Mouse (Mus musculus) heart, adult 8-10 months (tissue): ENCODE data around the gene Trpc4ap. TPM values are rescaled to one million over a fixed set of nuclear protein-coding genes. Genes with fewer than 3 reads are reported as not detected.
"Not testable (repeated sequence)": the region's sequence is repeated elsewhere in the genome, so short reads cannot be mapped to it uniquely, and the experiment has no call there.

Experiments used
- DNase-seq: peaks from one replicate; pipeline ENCODE4 v3.0.0; 2022; ENCODE audit warnings: low spot score
- microRNA-seq: library from miRNA; unstranded; fragments of <30 nt; microRNA quantifications from one replicate; pipeline ENCODE4 v1.2.0, GENCODE M21; 2022
- total RNA-seq, 4 experiments: library from RNA; stranded (reverse); gene quantifications; 2 replicates each; pipeline ENCODE4 v1.2.4; 2022

The Trpc4ap gene
- total RNA-seq, 4 experiments from 2014 or later, result 85.4 to 95.8 (median 88.4) TPM

DNA sequence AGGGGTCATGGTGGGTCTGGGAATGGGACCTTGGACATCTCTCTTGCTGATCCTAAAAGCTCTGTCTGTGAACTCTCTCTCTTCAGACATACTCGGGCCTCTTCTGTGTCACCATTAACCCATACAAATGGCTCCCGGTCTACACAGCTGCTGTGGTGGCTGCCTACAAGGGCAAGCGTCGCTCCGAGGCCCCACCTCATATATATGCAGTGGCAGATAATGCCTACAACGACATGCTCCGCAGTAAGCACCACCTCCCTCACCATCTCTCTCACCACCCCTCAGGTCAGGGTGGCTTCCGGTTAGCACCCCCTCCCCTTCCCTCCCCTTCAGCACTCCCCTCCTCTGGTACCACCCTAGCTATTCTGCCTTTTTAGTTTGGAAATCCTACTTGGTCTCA is 78.2 kb downstream of the Trpc4ap start:
- DNase-seq, result no peak

DNA sequence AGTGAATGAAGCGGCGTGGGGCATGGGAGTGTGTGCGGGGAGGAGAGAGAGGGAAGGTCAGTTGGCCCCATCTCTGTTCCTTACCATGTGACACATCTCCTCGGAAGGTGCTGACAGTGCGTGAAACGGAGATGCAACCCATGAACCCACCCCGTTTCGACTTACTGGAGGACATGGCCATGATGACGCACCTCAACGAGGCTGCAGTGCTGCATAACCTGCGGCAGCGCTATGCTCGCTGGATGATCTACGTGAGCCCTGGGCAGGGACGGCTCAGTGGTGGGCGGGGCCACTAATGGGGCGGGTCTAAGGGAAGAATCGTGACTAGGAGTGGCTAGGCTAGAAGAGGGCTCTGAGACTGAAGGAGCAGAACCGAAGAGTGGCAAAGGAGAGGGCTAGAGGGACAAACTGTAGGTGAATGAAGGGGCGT is 78.8 kb downstream of the Trpc4ap start:
- DNase-seq, result no peak

DNA sequence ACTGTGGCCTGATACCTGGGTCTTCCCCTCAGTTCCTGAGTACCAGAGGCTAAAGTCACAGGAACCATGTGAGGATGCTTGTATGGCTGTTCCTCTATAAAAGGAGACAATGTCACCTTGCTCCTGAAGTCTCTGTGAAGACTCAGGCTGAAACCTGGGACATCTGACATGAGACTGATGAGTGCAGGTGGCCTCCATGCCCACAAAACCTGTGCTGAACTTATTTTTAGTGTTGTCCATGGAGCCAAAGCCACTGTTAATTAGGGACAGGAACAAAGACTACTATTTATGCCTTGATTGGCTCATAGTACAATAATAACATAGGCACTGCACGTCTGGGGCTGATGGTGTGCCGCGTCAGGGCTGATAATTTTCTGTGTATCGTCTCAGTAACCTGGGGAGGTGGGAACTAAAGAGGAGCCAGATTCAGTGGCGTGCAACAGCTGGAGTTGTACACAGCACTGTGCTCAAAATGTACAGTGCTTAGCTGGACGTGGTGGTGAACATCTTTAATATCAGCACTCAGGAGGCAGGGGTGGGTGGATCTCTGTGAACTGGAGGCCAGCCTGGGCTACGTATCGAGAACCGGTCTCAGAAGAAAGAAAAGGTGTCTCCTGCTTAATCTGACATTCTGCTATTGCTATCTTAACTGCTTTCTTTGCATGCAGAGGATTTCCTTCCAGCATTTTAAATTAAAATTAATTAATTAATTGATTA is 80.2 kb downstream of the Trpc4ap start:
- no peak for DNase-seq

DNA sequence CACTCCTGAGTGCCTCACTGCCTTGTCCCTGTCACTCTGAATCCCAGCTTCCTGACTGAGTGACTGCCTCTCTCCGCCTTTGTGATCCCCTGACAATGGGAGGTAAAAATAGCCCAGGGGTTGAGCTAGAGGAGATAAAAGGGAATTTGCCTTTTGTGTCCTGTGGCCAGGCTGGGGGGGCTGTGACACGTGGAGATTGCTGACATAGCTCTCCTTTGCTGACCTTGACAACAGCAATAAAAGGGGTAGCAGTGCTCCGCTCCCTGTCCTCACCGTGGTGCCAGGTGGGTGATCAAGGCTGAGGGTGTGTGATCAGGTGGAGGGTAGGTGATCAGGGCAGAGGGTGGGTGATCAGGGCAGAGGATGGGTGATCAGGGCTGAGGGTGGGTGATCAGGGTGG is 81.2 kb downstream of the Trpc4ap start, which contains the start of gene Myh7b:
Gene Myh7b (plus strand): TSS at position 235 of the 400 bp plus-strand sequence.
- peak; percentile 59 for DNase-seq

DNA sequence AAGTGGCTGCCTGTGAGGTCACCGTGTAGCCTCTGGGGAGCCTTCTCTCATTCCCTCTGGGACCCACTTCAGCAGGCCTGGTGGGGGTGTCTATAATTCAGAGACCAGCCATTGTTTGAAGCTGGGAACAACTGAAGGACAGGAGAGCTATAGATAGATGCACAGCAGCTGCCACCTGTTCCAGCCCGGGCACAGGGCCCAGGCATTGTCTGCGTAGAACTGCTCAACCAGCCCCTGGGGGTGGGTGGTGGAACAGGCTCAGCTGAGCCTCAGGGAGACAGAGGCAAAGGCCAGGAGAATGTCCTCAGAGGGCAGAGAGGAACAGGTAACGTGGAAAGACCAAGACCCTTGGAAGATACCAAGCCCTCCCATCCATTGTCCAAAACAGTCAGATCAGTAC is 85.8 kb downstream of the Trpc4ap start:
- DNase-seq, result peak; percentile 36

DNA sequence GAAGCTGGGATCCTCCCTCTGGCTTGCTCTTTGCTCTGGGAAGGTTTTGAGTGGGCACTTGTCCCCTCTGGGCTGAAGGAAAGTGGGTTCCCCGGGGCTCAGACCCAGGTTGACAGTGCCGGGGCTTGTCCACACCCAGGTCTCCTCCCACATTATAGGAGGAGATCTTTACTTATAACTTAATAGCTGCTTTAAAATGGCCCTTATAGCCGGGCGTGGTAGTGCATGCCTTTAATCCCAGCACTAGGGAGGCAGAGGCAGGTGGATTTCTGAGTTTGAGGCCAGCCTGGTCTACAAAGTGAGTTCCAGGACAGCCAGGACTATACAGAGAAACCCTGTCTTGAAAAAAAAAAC is 87.0 kb downstream of the Trpc4ap start:
- DNase-seq, result not testable (repeated sequence)

DNA sequence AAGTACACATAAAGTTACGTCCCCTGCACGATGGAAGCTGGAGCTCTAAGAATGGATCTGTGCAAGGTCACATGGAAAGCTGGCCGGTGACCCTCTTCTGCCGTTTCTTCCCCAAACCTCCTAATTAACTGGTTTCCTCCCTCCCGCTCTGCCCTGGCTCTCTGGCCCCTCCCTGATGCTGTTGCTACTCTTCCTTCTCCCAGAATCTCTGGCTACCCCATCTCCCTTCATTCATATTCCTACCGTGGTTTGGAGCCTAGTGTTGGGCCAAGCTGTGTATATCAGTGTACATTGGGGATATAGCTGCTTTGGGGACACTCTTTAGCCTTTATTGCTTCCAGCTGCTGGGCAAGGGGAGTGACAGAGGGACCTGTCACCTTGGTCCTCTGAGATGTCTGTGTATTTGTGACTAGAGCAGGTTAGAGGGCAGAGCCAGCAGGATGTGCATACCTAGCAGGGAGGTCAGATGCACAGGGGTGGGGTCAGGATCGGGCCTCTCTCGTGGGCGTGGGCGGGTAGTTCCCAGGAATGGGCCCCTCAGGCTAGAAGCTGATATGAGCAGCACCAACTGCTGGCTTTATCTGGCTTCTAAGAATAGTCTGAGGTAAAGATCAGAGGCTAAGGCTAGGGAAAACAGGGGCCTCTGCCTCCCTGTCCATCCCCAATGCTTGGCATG is 87.5 kb downstream of the Trpc4ap start:
- DNase-seq, result no peak

DNA sequence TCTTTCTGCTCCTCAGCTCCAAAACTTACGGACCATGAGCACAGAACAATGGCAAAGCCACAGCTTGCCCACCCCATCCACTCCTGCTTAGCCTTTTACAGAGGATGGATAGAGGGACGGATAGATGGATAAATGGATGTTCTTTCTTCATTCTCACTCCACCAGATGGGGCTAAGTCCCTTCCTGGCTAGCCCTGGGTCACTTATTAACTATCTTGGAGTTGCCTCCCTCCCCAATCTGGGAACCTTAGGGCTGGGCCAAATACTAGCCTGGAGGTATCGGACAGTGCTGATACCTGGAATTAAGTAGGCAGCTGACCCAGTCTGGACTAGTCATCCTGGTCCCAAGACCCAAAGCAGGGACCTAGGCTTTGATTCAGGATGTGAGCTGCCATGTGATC is 88.5 kb downstream of the Trpc4ap start:
- DNase-seq, result no peak

DNA sequence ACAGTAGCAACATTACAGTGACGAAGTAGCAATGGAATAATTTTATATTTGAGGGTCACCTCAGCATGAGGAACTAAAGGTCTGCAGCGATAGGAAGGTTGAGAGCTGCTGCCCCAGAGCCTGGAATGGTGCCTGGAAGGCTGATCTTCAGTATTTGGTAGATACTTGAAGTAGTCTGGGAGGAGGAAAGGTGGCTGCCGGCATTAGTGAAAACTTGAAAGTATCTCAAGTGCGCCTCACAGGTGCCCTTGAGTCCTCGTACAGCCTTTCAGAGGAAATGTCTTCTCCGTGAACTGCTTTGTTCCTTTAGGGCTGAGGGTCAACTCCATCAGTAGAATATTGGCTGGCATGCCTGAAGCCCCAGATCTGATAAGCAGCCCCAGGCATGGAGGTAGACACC is 96.7 kb downstream of the Trpc4ap start:
- DNase-seq, result no peak

DNA sequence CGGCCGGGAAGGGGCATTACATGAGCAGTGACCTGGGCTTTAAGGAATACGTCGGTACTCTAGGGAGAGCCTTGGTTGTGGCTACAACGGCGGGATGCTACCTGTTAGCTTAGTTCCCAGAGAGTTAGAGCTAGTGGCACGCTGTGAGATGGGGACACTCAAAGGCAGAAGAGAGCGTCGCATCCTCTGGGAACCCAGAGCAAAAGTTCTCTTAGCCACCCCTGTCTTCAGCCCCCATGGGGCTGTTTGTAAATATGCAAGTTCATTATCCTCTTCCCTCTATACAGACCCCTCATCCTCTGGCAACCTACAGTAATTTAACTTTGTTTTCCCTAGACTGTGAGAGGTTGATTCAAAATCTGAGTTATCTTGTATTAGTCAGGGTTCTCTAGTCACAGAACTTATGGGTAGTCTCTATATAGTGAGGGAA is 99.3 kb downstream of the Trpc4ap start:
- DNase-seq, result no peak

DNA sequence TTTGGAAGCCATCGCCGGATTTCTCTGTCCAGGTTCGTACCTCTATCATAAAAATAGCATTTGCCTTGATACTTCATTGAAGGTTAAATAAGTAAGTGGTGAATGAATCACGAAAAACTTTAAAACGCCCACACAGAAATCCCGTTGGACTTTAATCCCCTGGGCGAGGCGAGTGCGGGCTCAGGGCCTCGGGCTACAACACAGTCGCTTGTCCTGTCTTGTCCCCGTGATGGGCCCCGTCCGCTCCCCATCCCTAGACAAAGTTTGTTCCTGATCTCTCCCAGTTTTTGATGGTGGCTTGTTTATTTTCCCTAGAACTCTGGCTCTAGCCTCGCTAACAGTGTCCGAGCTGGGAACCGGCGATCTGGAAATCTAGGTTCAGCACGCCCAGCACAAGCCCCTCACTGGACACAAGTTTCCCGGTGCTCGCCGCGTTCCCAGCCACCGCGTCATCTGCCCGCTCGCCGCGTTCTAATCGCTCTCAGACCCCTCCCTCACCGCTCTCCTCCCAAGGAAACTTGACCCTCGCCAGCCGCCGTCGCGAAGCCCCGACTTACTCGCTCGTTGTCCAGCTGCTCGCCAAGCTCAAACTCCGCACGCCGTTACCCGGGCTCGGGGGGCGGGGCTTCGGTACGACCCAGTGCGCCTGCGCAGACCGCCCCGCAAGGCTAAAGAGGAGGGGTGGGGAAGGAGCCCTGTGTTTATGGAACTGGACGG is 99.9 kb downstream of the Trpc4ap start, which contains the start of gene Gss:
Gene Gss (minus strand): TSS at position 674 of the 717 bp plus-strand sequence.
- peak; percentile 99 for DNase-seq

DNA sequence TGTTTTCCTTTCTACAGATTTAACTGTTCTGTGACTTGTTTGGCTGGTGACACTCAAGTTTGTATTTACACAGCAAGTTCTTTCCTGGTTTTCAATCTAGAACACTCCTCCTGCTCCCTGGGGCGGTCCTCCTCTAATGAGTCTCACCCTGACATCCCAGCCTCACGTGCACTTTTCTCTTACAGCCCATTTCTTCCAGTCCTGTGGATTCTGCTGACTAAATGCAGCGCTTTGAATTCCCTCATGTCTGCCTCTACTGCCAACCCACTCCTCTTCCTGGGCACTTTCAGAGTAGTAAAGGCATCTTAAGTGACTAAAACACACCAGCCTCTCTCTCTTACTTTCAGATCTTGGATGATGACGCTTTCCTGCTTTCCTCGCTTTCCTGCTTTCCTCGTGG is 100.5 kb downstream of the Trpc4ap start:
- DNase-seq, result no peak

DNA sequence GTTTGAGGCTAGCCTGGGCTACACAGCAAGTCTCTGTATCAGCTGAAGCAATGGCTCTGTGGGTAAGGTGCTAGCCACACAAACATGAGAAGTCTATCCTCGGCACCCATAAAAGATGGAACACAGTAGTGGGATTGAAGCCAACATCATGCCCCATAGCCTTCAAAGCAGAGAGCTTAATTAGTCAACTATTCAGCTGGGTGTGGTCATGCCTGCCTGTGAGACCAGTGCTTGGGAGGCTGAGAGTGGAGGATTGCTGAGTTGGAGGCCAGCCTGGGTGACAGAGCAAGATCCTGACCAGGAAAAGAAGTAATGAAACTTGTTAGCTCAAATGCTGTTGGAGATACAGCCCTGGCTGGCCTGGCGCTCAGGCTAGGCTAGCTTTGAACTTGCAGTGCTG is 101.3 kb downstream of the Trpc4ap start:
- no peak for DNase-seq

DNA sequence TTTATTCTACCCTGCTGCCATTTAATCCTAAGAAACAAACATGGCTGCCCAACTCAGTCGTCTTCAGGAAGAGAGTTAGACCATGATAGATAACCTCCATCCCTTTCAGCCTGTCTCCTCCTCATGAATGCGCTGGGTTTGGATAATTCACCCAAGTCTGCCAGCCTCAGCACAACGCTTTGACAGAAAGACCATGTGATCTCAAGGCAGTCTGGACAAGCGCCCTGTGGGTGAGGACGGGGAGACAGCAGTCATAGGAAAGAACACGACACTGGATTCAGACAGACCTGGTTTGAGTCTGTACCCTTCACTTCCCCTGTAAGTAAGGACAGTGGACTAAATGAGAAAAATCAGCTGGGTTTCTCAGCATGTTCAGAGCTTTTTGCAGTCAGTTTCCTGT is 102.7 kb downstream of the Trpc4ap start:
- no peak for DNase-seq

DNA sequence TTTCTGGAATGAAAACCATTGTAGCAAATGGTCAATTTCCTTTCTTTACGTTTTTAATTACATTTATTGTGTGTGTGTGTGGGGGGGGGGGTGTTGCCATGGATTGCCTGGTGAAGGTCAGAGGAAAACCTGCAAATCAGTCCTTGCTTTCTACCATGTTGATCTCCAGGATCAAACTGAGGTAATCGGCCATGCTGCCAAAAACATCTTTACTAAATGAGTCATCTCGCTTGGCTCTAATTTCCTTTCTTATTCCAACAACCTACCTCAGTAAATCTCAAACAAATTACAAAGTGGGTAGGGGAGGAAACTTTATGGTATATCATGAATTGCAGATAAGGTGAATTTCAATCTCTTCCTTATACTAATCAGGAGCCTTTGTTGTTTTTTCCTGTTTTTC is 104.0 kb downstream of the Trpc4ap start:
- DNase-seq, result no peak

DNA sequence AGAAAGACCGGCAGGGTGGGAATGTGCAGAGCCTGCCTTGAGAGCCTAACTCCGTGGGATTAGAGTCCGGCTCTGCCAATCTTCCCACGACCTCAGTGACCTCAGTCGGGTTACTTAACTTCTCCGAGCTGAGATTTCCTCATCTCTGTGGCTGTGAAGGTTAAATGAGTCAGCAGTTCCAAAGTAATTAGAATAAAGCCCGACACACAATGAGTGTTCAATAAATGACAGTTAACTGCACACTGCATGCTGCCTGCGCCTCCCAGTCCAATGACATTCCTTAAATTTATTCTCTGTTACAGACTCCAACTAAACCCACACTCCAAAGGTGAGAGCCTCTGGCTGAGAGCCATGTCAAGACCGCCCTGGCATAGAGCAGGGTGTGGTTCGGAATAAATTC is 106.7 kb downstream of the Trpc4ap start:
- no peak for DNase-seq

DNA sequence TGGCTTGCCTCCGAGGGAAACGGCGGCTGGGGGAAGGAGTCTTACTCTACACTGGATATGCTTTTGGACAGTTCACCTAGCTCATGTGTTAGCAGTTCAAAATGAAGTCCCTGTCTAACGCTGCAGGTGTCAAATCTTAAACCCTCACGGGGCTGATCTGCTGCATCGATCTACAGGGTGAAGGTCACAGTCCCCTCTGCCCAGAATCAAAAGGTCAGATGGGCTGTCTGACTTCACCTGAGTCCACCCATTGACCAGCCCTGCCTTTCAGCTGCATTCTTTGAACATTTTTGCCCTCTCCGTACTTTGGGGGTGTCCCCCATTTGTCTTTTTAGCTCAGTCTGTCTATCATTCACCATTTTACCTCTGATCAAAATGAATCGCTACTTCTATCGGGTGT is 107.1 kb downstream of the Trpc4ap start:
- no peak for DNase-seq

Small RNA genes lying within 50 kb of the gene (microRNA-seq; reads per million reads assigned to microRNA genes)
- 8,339 reads per million, percentile 94 among the genes with 10 or more reads in this experiment for gene Mir499

Other genes with a start within 250 kb of the Trpc4ap start
- 10 to 100 TPM; 19.3 to 25.9 (median 20.9) TPM for gene Ncoa6, start 218.5 kb downstream of the Trpc4ap start, total RNA-seq
- gene Acss2, start 174.4 kb downstream of the Trpc4ap start, total RNA-seq, result 10 to 100 TPM; 30.9 to 37.7 (median 35.5) TPM
- 1 to 10 TPM in 1 of 4 experiments, under 1 TPM in 3; 0.62 to 1.0 (median 0.85) TPM for gene Ggt7, start 174.1 kb downstream of the Trpc4ap start, total RNA-seq
- gene Gss, start 99.6 kb downstream of the Trpc4ap start, total RNA-seq, result 10 to 100 TPM; 14.2 to 15.6 (median 14.6) TPM
- 10 to 100 TPM; 21.9 to 55.5 (median 33.1) TPM for gene Myh7b, start 81.2 kb downstream of the Trpc4ap start, total RNA-seq
- 1 to 10 TPM; 5.7 to 7.8 (median 6.4) TPM for gene Edem2, start 37.1 kb upstream of the Trpc4ap start, total RNA-seq
- not detected for gene Gm17581, start 43.5 kb upstream of the Trpc4ap start, total RNA-seq
- 1 to 10 TPM; 1.9 to 2.8 (median 2.3) TPM for gene Procr, start 58.7 kb upstream of the Trpc4ap start, total RNA-seq
- not detected for gene Mmp24, start 83.0 kb upstream of the Trpc4ap start, total RNA-seq
- gene BC029722, start 127.0 kb upstream of the Trpc4ap start, total RNA-seq, result 10 to 100 TPM; 29.8 to 40.2 (median 35.1) TPM
- gene Eif6, start 134.5 kb upstream of the Trpc4ap start, total RNA-seq, result 10 to 100 TPM; 44.2 to 65.1 (median 54.3) TPM
- gene Fam83c, start 142.5 kb upstream of the Trpc4ap start, total RNA-seq, result not detected
- gene Uqcc1, start 237.9 kb upstream of the Trpc4ap start, total RNA-seq, result 100 to 1,000 TPM; 275 to 349 (median 295) TPM
- not detected for gene Gm15557, start 248.3 kb upstream of the Trpc4ap start, total RNA-seq